Mouse (Mus musculus) liver, adult 2 months (tissue): ENCODE results near the gene Sephs1. TPM values are rescaled to one million over a fixed set of nuclear protein-coding genes. Genes with fewer than 3 reads are reported as not detected.

ENCODE experiments used
- DNase-seq: peaks from one replicate; pipeline ENCODE4 v3.0.0-alpha.2; 2011; ENCODE audit warnings: low read depth, low spot score; ENCODE audit errors: extremely low read depth
- H3K27ac ChIP-seq: fragments of 200-500 bp; replicated peaks from 2 replicates; pipeline ENCODE4 v1.5.1; 2012; ENCODE audit warnings: low read depth, mild to moderate bottlenecking, control low read depth, inconsistent platforms, low read length; ENCODE audit not compliant: insufficient read depth
- H3K27me3 ChIP-seq: fragments of 200-500 bp; 2 replicates; pipeline ENCODE4 v1.6.1; 2012; ENCODE audit warnings: mild to moderate bottlenecking, moderate library complexity, low read length, inconsistent platforms; ENCODE audit not compliant: control insufficient read depth, insufficient read depth
- H3K36me3 ChIP-seq: fragments of 200-500 bp; 2 replicates; pipeline ENCODE4 v1.6.1; 2012; ENCODE audit warnings: low read length, inconsistent platforms; ENCODE audit not compliant: control insufficient read depth, insufficient read depth
- H3K4me1 ChIP-seq: fragments of 200-500 bp; 2 replicates; pipeline ENCODE4 v1.6.1; 2011; ENCODE audit warnings: low read length; ENCODE audit not compliant: control insufficient read depth, insufficient read depth
- H3K4me3 ChIP-seq: fragments of 200-500 bp; 2 replicates; pipeline ENCODE4 v1.5.1; 2011; ENCODE audit warnings: low read depth, mild to moderate bottlenecking, control low read depth, low read length, moderate library complexity; ENCODE audit not compliant: insufficient read depth
- H3K79me2 ChIP-seq: fragments of 200-500 bp; 2 replicates; pipeline ENCODE4 v1.6.1; 2012; ENCODE audit warnings: inconsistent platforms, mild to moderate bottlenecking, low read length, moderate library complexity; ENCODE audit not compliant: control insufficient read depth, insufficient read depth
- H3K9ac ChIP-seq: fragments of 200-500 bp; 2 replicates; pipeline ENCODE4 v1.6.1; 2012; ENCODE audit warnings: low read depth, mild to moderate bottlenecking, control low read depth, inconsistent platforms, low read length
- CTCF ChIP-seq: fragments of 200-500 bp; IDR thresholded peaks from 2 replicates; pipeline ENCODE4 v1.5.1; 2011; ENCODE audit warnings: low read depth, low read length, control low read depth
- POLR2A ChIP-seq: fragments of 200-500 bp; IDR thresholded peaks from 2 replicates; pipeline ENCODE4 v1.6.1; 2011; ENCODE audit warnings: low read length, control low read depth; ENCODE audit not compliant: insufficient read depth; ENCODE audit errors: extremely low read depth
- WGBS: fragments of 180-500 bp; shearing (Covaris S2); methylation state at CpG from one replicate; pipeline ENCODE4 v1.1.7; 2018; 5-methylcytosine and 5-hydroxymethylcytosine counted together
- polyA plus RNA-seq: library from polyadenylated mRNA; depleted of rRNA; stranded (reverse); fragments of >200 nt; gene quantifications from 2 replicates; pipeline ENCODE4 v1.2.3, GENCODE M21; 2012
- total RNA-seq: library from RNA; depleted of rRNA; stranded (reverse); fragments of >200 nt; gene quantifications from 2 replicates; pipeline ENCODE4 v1.2.3, GENCODE M21; 2014

Gene Sephs1
- total and polyA plus RNA-seq, 2 experiments, result 13.8 to 16.2 TPM

DNA sequence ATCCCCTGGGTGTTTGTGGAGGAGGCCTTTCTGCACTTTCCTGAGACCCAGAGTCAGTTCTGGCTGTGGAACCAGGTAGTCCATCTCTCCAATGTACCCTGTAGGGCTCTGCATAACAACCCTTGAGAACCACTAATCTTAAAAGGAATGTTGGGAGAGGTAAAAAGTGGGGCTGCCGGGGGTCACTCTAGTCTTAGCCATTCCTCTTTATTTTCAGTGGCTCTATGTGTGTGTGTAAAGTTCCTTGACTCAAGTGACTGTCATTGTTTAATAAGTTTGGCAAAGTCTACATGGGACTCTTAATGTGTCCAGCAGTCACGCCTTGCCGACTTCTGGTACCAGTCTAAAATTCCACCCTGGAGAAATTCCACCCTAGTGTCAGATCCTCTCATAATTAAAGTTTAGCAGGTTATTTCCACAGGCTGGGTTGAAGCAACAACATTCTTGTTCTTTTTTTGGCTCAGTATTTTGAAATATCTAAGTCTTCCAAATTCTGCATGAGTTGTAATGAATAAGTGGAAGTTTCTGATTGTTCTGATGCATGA is 27.5 kb downstream of the Sephs1 start:
- peaks cover 22% of the 10 kb centered on the region for H3K36me3 ChIP-seq
- WGBS, result 95% methylated on average over 3 of the region's 3 CpGs
- no peak overlapping the region for H3K27ac ChIP-seq
- DNase-seq, result no peak
- H3K9ac ChIP-seq, result no peak overlapping the region
- H3K27me3 ChIP-seq, result no peaks in the 10 kb centered on the region
- TF ChIP-seq POLR2A (no peak), CTCF (no peak)
- H3K79me2 ChIP-seq, result no peaks in the 10 kb centered on the region
- H3K4me1 ChIP-seq, result peaks cover 4% of the 10 kb centered on the region; the same call in 1 of the 2 replicates
- no peak overlapping the region for H3K4me3 ChIP-seq

DNA sequence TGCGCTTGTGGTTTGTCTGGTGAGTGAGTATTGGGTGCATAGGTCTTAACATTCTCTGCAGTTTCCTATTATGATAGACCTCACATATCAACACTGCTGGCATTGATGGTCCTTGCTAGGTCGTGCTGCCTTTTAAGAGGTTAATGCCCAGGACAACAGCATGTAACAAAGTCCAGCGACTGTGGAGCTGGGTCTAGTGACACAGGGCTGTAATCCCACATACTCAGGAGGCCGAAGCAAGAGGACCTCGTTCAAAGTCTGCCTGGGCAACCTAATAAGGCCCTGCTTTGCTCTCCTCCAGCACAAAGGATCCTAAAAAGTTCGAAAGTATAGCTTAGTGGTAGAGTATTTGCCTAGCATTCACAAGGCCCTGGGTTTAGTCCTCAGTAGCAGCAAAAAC is 28.5 kb downstream of the Sephs1 start:
- no peaks in the 10 kb centered on the region for H3K27me3 ChIP-seq
- 40% methylated on average over 6 of the region's 6 CpGs for WGBS
- H3K4me1 ChIP-seq, result peaks cover 4% of the 10 kb centered on the region; the same call in 1 of the 2 replicates
- no peaks in the 10 kb centered on the region for H3K79me2 ChIP-seq
- DNase-seq, result peak; percentile 75
- H3K36me3 ChIP-seq, result peaks cover 22% of the 10 kb centered on the region
- no peak overlapping the region for H3K9ac ChIP-seq
- H3K4me3 ChIP-seq, result no peak overlapping the region
- no peak for TF ChIP-seq POLR2A
- TF ChIP-seq CTCF, result no peak
- no peak overlapping the region for H3K27ac ChIP-seq

DNA sequence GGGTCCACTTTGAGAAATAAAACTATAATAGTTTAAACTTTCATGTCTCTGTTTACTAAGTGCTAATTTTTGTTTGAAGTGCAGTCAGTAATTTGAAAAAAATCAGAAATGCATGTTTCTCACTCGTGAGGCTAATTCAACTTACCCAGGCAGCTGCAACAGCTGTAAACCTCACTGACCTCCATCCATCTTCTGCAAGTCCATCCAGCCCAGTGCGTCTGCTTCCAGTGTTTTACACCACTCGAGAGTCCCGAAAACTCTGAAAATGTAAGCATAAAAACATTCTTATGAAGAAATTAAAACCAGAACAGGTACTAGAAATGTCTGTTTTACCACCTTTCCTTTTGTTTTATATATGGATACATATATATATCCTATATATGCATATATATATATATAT is 29.2 kb downstream of the Sephs1 start:
- no peak for DNase-seq
- Histone ChIP-seq H3K36me3 (peaks cover 20% of the 10 kb centered on the region), H3K9ac (no peak overlapping the region), H3K4me1 (peaks cover 4% of the 10 kb centered on the region; the same call in 1 of the 2 replicates), H3K27ac (no peak overlapping the region), H3K79me2 (no peaks in the 10 kb centered on the region), H3K4me3 (no peak overlapping the region), H3K27me3 (no peaks in the 10 kb centered on the region)
- TF ChIP-seq CTCF (no peak), POLR2A (no peak)
- WGBS, result 90% methylated on average over 4 of the region's 4 CpGs

DNA sequence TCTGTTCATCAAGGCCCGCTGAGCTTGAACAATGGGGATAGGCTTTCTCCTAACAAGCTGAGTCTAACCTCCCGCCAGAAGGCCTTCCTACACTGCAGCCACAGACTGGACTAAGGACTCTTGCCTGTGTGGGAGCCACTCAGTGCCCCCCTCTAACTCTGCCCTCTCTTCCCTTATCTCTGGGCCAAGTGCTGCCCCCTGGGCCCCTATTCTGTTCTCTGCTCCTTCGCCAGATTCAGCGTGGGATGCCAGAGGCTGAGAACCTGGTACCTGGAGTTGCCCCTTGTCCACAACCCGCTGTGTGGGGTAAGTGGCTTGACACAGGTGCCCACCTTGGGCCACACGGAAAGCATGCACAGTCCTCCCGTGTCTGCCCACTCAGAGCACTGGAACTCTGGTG is 32.6 kb downstream of the Sephs1 start:
- Histone ChIP-seq H3K4me1 (peaks cover 10% of the 10 kb centered on the region), H3K27ac (no peak overlapping the region), H3K4me3 (no peak overlapping the region), H3K79me2 (no peaks in the 10 kb centered on the region), H3K9ac (no peak overlapping the region), H3K36me3 (no peaks in the 10 kb centered on the region), H3K27me3 (no peaks in the 10 kb centered on the region)
- 96% methylated on average over 7 of the region's 7 CpGs for WGBS
- no peak for TF ChIP-seq POLR2A
- no peak for TF ChIP-seq CTCF
- no peak for DNase-seq

DNA sequence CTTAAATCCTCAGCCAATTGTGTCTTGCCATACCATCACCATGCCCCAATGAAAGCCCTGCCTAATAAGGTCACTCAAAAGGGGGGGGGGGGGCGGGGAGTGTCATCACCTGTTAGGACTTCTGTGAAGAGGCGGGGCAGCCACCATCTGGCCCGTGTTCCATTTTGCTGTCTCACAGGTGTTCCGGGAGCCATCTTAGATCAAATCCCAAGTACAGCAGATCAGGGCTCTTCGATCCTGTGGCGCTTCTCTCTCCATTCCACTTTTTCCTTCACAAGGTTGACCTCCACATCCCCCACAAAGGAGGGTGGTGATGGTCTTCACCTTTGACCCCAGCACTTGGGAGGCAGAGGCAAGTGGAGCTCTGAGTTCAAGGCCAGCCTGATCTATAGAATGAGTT is 34.7 kb downstream of the Sephs1 start:
- Histone ChIP-seq H3K4me1 (peaks cover 6% of the 10 kb centered on the region), H3K27ac (no peak overlapping the region), H3K4me3 (no peak overlapping the region), H3K9ac (no peak overlapping the region), H3K27me3 (no peaks in the 10 kb centered on the region), H3K79me2 (peaks cover 3% of the 10 kb centered on the region; the same call in 1 of the 2 replicates), H3K36me3 (no peaks in the 10 kb centered on the region)
- 86% methylated on average over 6 of the region's 6 CpGs for WGBS
- no peak for TF ChIP-seq POLR2A
- TF ChIP-seq CTCF, result no peak
- DNase-seq, result no peak

- under 1% methylated on average over 8 of the region's 8 CpGs for WGBS
- H3K27me3 ChIP-seq, result no peaks in the 10 kb centered on the region
- DNase-seq, result peak; percentile 99
- H3K36me3 ChIP-seq, result no peaks in the 10 kb centered on the region
- no peak for TF ChIP-seq POLR2A
- peak; percentile 59 for TF ChIP-seq CTCF
- peaks cover 3% of the 10 kb centered on the region; the same call in 1 of the 2 replicates for H3K79me2 ChIP-seq
- peak overlapping the region; percentile 85 for H3K27ac ChIP-seq
- peak overlapping the region; percentile 25; the same call in 1 of the 2 replicates for H3K4me3 ChIP-seq
- peaks cover 8% of the 10 kb centered on the region for H3K4me1 ChIP-seq
- peak overlapping the region; percentile 62 for H3K9ac ChIP-seq
Observed at GRCm38 (mm10) chr2:4917326-4918021, 36.1 kb downstream of the Sephs1 start.
